Mouse (Mus musculus) gastrocnemius, adult 18-20 months (tissue): ENCODE measurements around the gene Bpifb6. TPM values are rescaled to one million over a fixed set of nuclear protein-coding genes. Genes with fewer than 3 reads are reported as not detected.

Experiments used
- total RNA-seq, 2 experiments: library from RNA; stranded (reverse); gene quantifications; 2 replicates each; pipeline ENCODE4 v1.2.3; 2021

Bpifb6 gene
- total RNA-seq, 2 experiments from 2014 or later: not detected

Other genes starting within 250 kb of the Bpifb6 start
- gene Dnmt3c, start 203.7 kb upstream of the Bpifb6 start, total RNA-seq: not detected
- gene Mapre1, start 159.1 kb upstream of the Bpifb6 start, total RNA-seq: 10 to 100 TPM; 31.0 to 36.7 TPM
- gene Efcab8, start 120.5 kb upstream of the Bpifb6 start, total RNA-seq: not detected
- gene Sun5, start 29.3 kb upstream of the Bpifb6 start, total RNA-seq: not detected
- gene Bpifb2, start 25.3 kb upstream of the Bpifb6 start, total RNA-seq: not detected
- not detected for gene Bpifb3, start 17.8 kb downstream of the Bpifb6 start, total RNA-seq
- not detected for gene Bpifb4, start 37.8 kb downstream of the Bpifb6 start, total RNA-seq
- gene Bpifa6, start 74.6 kb downstream of the Bpifb6 start, total RNA-seq: not detected
- gene Bpifa2, start 107.9 kb downstream of the Bpifb6 start, total RNA-seq: not detected
- gene Bpifa3, start 229.9 kb downstream of the Bpifb6 start, total RNA-seq: not detected
- not detected for gene Bpifa1, start 242.5 kb downstream of the Bpifb6 start, total RNA-seq